Mouse (Mus musculus) stomach, postnatal 0 days (tissue): ENCODE measurements around the gene Ptpn6.

Source experiments
- CTCF ChIP-seq: IDR thresholded peaks from 2 replicates; pipeline ENCODE4 v1.5.1; 2016; ENCODE audit warnings: antibody characterized with exemption, low read depth, mild to moderate bottlenecking, moderate library complexity
- EP300 ChIP-seq: optimal IDR thresholded peaks from 2 replicates; pipeline ENCODE3; 2016; ENCODE audit warnings: antibody characterized with exemption

- TF ChIP-seq EP300 = no peak
- no peak for TF ChIP-seq CTCF
Measured at GRCm38 (mm10) chr6:124746296-124746605, 7.7 kb upstream of the Ptpn6 start.
